Mouse (Mus musculus) spleen, adult 12 weeks (tissue): ENCODE measurements around the gene 4930455H04Rik.

ENCODE experiments used
- DNase-seq: peaks from one replicate; pipeline ENCODE4 v3.0.0; 2022; ENCODE audit warnings: low spot score

Gene 4930455H04Rik

DNA sequence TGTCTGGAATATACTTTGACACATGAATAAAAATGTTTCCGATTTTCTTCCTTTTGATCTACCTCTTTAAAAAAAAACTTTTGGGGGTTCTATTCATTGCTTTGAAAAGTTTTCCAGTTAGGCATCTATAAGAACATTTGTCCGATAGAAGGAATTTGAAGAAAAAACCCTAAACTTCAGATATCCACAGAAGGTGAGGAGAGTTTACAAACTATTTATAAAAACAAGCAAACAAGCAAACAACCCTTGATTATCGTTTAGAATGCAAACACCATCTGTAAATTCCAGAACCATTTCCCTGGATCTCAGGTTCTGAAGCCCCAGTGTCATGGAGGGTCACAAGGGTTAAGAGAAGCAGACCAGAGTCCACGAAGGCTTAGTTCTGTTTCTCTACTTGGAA lies at the start of gene 4930455H04Rik:
TSS of gene 4930455H04Rik (plus strand) at position 301 of the 400 bp plus-strand sequence.
- DNase-seq, result no peak

DNA sequence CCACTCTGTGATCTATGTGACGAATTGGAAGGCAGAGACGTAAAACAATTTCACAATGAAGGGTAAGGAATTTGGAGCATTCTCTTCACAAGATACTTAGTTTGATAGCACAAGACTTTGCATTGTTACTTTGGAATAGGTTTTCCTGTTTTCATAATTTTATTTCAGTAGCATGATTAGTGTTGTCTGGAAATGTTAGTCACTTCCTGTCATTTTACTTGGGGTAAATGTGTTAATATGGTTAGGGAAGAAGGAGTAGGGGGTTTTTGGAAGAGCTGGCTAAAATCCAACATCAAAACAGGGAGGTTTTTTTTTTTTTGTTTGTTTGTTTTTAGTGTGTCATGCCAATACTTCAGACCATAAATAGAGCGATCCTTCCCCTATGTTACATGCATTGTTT lies 46.5 kb upstream of the 4930455H04Rik start:
- DNase-seq, result no peak

GRCm38 (mm10) chr3:116923042-116923441 lies 45.0 kb upstream of the 4930455H04Rik start:
- no peak for DNase-seq

- DNase-seq, result no peak
Measured at GRCm38 (mm10) chr3:116928994-116929393, 39.1 kb upstream of the 4930455H04Rik start.

DNA sequence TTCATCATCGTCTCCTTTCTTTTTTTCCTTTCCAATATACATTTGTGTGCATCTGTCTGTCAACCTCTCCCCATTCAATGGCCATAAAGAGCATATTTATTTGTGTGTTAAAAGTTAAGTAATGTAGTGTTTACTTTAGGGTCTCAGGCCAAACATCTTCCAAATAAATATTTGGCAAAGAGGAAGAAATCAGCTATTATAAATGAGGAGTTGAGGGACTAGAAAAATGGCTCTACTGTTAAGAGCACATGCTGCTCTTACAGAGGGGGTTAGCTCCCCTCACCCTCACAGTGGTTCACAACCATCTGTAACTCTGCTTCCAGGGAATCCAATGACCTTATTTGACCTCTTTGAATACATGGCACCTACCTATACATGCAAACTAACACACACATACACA lies 34.9 kb upstream of the 4930455H04Rik start:
- no peak for DNase-seq

DNA sequence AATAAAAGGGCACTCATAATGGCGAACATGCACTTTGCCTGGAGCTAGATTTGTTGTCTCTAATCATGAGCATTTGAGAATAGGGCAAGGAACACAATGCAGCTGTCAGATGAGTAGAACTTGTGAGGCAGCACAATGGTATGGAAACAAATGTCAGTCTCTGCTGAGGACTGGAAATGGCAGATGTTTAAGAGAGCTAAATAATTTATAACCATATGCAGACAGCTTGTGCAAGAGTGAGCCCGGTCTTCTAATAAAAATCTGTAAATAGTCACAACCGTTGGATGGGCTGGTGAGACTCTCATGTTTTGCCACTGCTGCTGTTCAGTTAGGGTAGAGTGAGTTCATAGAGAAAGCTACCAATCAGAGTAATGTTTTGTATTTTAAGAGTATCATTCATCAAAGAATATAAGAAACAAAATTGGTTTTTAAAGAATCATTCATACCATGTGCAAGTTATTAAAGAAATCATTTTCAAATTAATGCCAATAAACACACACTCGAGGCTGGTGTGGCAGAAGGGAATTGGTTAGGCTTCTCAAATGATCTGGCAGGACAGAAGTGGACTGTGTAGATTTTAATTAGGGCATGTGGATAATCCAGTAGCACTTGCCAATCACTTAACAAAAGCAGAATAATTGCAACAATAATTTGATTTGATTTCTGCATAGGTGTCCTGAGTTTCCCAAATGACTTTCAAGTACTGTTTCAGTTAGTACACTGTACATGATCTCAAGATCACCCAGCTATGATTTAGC lies 31.0 kb upstream of the 4930455H04Rik start:
- no peak for DNase-seq

DNA sequence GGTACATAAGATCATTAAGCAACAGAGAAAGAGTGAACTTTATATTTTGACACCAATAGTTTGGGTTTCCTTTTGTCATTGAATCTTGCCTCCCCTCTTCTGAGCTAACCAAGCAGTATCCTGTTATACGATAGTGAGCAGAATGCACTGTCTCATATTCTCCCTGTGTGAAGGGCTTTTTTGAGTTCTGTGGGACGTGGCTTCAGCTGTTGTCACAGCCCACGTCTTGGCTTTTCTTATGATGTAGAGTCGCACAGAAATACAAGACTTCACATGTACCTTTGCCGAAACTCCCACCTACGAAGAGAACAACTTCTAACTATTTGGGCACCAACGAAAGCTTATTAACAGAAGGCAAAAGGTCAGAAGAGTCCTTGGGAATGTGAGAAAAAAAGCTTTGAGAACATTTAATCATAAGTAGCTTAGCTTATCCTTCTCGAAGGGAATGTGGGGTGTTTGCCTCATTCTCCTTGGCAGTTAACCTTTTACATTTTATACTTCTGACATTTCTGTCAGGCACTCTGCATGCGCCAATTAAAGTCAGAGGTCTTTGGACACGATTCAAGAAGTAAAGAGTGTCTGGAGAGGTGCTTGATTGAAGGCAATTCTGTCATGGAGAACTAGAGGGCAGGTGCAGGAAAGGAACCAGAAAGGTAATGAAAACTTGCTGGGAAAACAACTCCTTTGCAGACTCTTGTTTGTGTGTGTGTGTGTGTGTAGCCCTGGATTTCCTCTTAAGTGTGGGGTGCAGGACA lies 27.1 kb upstream of the 4930455H04Rik start:
- DNase-seq, result no peak

DNA sequence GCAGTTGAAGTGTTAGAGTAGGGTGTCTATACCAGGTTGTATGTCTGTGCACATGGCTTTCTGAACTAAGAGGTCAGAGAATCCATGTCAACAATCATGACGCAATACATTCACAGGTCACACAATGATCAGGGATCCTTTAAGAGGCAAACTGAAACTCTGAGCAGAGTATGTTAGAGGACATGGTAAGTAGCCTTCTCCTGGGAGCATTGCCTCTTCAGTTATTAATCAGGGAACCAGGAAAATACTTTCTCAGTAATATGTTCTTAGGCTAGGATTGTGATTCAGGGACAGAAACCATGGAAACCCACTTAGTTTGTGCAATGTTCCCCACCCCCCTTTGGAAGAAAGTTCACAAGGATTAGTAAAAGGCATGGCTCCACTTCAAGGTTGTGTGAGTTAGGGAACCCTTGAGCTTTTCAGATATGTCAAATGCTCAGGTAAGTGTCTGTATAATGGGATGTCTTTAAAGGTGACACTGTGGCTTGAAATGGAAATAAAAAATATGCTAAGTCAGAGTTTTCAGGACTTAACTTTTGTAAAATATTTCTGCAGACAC lies 26.4 kb upstream of the 4930455H04Rik start:
- no peak for DNase-seq

GRCm38 (mm10) chr3:116942751-116943150 lies 25.3 kb upstream of the 4930455H04Rik start:
- DNase-seq, result no peak

- DNase-seq, result no peak
Measured at GRCm38 (mm10) chr3:116943422-116943821, 24.6 kb upstream of the 4930455H04Rik start.

- no peak for DNase-seq
Measured at GRCm38 (mm10) chr3:116946476-116946875, 21.6 kb upstream of the 4930455H04Rik start.

DNA sequence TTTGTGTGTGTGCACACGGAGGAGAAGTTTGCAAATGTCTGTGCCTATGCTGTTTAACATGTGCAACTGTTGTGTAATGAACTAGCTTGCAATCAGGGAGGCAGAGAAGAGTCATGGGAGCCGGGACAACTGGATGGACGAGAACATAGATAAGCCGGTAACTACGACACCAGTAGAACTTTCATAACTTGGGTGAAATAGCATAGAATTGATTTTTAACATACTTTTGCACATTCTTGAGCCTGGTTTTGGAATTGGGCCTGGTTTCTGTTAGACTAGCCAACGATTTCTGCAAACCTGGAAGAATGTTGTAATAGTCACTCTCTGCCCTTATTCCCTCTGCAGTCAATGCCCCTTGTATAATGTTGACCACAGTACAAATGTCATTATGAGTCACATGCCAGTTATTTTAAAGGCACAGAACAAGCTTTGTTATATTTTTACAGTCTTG lies 17.4 kb upstream of the 4930455H04Rik start:
- DNase-seq, result no peak

GRCm38 (mm10) chr3:116951489-116951888 lies 16.6 kb upstream of the 4930455H04Rik start:
- no peak for DNase-seq

DNA sequence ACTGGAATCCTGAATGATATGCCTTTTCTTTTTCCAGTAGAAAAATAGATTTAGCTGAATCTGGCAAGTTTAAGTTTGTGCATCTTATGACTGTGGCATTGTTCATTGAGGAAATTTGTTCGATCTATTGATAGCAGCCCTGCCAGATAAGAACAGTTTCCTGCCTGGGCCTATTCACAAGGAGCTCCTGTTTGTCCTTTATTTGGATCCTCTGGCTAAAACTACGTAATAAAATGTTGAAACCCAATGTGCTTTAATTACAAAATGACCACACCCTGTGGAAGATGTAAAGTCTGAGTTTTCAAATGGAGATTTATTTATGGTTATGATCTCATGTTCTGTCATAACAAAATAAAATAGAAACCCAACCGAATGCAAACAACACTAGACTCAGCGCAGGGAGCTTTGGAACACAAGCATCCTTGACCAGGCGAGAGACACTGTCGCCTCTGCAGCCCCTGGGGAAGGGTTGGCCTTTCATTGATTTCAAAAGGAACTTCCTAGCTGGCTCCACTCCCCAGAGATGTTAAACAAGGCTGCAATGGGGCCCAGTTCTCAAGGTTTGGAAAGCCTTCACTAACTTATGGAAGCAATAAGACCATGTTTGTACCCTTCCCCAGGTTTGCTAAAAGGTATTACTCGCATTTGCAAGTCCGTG lies 15.7 kb upstream of the 4930455H04Rik start:
- no peak for DNase-seq

DNA sequence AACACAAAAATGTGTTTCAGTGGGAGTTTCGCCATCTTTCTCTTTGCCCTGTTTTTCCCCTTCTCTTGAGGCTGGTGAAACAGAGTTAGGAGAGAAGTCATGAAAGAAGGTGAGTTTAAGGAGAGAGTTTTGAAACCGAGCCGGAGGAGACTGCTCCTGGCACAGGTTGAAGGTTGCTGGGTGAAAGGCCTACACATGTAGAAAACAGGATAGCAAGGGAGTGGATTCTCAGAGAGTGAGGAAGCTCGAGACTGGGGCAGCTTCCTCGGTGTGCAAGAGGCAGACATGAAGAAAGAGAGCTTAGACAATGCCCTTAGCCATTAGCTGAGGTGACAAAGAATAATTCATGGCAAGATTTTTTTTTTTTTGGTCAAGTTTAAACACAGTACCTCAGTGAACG lies 14.7 kb upstream of the 4930455H04Rik start:
- DNase-seq, result no peak

- DNase-seq, result no peak
Measured at GRCm38 (mm10) chr3:116955061-116955460, 13.0 kb upstream of the 4930455H04Rik start.

- DNase-seq, result no peak
Measured at GRCm38 (mm10) chr3:116960414-116960813, 7.7 kb upstream of the 4930455H04Rik start.

DNA sequence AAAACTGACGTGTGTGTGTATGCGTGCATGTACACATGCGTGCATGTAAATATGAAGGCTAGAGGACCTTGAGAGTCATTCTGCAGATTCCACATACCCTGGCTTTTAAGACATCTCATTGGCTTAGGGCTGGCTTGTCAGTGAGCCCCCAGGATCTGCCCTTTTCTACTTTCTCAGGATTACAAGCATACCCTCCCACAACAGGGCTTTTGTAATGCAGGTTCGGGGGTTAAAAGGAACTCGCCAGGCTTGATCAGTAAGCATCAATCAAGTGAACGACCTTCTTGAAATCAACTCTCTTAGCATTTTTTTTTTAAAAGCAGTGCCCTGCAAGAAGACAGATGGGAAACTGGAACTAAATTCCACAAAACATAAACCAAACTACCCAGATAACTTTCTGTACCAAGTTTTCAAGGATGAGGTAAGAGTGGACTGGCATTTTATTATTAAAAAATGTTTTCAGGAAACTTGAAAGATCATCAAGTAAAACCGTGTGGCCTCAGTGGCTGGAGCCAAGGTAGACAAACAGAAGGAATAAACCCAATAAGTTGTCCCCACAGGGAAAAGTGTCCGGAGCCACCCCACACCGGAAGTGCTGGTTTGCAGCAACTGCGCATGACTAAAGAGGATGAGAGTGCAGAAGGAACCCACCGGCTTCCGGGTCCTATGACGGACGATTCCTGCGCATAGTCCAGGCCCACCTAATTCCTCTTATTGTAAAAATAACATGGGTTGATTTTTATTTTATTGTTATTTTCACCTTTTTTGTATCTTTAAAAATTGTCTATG lies 6.5 kb upstream of the 4930455H04Rik start:
- no peak for DNase-seq

DNA sequence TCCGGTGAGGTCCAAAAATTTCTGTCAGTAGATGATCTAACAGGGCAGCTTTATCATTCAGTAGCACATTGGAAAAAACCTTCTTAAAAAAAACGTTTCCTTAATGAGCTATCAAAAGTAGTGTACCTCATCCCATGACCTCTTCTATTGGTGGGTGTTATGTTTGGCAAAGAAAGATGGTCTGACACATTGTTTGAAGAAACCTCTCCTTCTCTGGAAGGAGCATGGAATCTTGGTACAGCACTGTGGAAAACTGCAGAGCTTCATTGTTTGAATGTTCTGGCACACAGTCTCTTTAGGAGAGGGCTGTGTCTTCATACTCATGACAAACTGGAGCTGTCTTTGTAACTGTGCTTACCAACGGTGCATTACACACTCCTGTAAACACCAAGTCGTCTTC lies 4.9 kb upstream of the 4930455H04Rik start:
- no peak for DNase-seq

- DNase-seq, result no peak
Measured at GRCm38 (mm10) chr3:116964426-116964825, 3.6 kb upstream of the 4930455H04Rik start.

DNA sequence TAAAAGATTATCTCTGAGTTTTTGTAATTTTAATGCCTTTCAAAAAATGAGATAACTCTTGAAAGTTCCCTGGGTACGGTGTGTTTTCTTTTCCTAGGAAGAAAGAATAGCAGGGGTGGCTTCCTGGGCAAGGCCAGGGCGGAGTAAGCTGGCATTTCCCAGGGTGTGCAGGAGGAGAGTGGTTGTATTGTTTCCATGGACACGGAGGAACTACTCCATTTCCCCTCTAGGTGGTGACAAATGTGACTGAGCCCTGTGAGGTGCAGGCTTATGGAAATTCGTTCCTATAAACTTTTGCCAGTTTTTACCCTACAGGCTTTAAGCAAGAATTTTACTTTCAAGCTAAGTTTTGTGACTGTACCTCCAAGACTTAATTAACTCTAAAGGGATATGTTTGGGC lies 1.8 kb upstream of the 4930455H04Rik start:
- DNase-seq, result no peak

DNA sequence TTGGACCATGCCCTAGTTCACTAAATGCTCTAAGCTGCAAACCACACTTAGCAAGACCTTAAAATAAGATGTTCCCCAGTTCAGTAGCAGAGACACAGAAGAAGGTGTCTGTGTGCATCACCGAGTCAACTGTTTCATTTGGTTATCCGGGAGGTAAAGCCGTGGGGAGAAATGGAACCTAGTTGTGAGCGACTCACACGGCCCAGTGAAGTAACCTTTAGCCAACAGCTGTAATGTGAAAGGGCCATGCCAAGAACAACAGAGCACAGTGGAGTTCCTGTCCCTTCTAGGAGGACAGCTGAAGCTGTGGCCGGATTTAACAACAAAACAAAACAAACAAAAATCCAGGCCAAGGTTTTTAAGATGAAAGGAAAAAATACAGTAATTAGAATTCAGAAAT lies 1.3 kb upstream of the 4930455H04Rik start:
- no peak for DNase-seq
